Mouse (Mus musculus): ENCODE results near the gene Rps12-ps3. TPM values are rescaled to one million over a fixed set of nuclear protein-coding genes. Genes with fewer than 3 reads are reported as not detected.
A peak's percentile ranks its signal among the peaks of the same experiment; 100 is the strongest.

The Rps12-ps3 gene
- polyA plus RNA-seq, 1 experiment = 118 TPM

DNA sequence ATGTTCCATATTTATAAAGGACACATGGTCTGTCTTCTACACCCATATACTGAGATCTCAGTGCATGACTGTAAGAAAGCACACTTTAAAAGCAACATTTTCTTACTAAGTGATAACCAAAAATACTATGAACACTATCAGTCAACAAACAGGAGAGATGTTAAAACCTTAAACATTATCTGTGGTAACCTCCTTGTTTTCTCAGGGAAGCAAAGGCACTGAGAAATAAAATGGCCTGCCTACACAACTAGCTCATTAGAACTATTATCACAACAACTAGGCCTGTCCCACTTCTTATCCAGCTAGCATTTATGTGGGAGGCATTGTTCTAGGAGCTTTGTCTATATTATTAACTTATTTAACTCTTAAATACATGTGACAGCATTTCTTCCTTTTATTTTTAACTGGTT, 8.7 kb downstream of the Rps12-ps3 start:
- Histone ChIP-seq H3K27ac (ENCODE audit: insufficient read depth, low read length) (no peak overlapping the region), H3K4me1 (ENCODE audit: control insufficient read depth, insufficient read depth, low read length) (no peaks in the 10 kb centered on the region), H3K4me3 (ENCODE audit: insufficient read depth, low read length) (no peak overlapping the region)
- no peak for TF ChIP-seq CTCF (IDR thresholded peaks at IDR 0.05; ENCODE audit: extremely low read depth, insufficient read depth, low read length)
- no peak for TF ChIP-seq POLR2A (IDR thresholded peaks at IDR 0.05; ENCODE audit: extremely low read depth, insufficient read depth, low read length)

DNA sequence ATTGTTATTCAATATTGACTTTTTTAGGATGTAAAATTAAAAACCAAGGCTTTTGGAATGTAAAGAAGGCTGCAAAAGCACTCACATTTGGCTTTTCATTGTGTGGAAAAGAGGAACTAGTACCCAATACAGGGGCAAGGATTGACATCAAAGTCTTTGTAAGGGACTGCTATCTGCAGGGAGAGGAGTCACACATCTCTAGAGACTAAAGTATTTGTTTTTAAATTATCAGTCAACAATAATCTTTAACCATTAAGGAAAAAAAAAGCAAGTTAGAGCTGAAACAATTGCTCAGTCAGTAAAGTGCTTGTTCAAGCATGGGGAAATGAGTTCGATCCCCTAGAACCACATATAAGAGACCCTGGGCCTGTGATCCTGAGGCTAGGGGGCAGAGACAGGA, 14.6 kb downstream of the Rps12-ps3 start:
- H3K4me1 ChIP-seq (ENCODE audit: control insufficient read depth, insufficient read depth, low read length) = no peaks in the 10 kb centered on the region
- H3K27ac ChIP-seq (ENCODE audit: insufficient read depth, low read length) = no peak overlapping the region
- H3K4me3 ChIP-seq (ENCODE audit: insufficient read depth, low read length) = no peak overlapping the region
- TF ChIP-seq CTCF (IDR thresholded peaks at IDR 0.05; ENCODE audit: extremely low read depth, insufficient read depth, low read length) = no peak
- no peak for TF ChIP-seq POLR2A (IDR thresholded peaks at IDR 0.05; ENCODE audit: extremely low read depth, insufficient read depth, low read length)

DNA sequence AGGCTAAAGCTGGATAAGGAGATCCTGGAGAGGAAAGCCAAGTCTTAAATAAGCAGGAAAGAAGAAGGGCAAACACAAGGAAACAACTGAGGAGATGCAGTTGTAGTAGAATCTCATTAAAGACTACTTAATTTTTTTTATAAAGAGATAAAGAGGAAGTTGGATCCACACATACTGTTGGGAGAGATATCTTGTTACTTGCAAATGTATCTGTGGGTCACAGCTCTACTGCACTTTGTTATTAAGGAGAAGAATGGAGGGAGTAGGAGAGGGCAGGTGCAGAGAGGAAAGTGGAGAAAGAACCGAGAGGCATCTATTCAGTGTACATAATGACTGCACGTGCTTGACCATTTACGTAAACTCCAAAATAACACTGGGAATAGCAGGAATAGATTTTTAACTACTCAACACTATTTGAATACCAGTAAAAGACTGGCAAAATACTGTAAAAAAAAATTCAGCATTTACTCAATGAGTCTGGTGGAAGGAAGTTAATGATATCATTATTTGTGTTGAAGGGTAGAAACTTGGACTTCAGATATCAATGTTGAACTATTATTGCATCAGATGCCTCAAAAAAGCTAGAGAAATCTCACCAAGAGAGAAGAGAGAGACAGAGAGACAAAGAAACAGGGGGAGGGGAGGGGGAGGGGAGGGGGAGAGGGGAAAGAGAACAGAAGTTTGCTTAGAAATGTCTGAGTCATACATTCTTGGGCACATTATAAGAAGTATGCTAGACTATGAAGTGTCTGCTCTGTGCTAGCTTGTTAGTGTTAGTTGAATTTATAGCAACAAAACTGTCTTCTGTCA, 16.0 kb downstream of the Rps12-ps3 start:
- no peak overlapping the region for H3K4me3 ChIP-seq (ENCODE audit: insufficient read depth, low read length)

DNA sequence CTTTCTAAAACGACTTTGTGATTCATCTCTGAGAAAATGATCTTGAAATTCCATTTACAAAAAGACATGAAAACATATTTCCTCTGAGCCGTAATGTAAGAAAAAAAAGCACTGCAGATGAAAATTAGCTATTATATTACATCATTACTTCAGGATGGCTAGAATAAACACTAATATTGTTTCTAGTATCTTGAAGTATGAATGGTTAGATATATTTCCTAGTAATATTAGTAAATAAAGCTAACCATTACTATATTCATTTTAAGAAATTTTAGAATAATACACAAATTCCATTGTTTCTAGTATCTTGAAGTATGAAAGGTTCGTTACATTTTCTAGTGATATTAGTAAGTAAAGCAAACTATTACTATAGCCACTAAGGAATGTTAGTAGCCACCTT, 17.8 kb downstream of the Rps12-ps3 start:
- H3K4me1 ChIP-seq (ENCODE audit: control insufficient read depth, insufficient read depth, low read length) = no peaks in the 10 kb centered on the region
- no peak overlapping the region for H3K4me3 ChIP-seq (ENCODE audit: insufficient read depth, low read length)
- no peak overlapping the region for H3K27ac ChIP-seq (ENCODE audit: insufficient read depth, low read length)
- TF ChIP-seq CTCF (IDR thresholded peaks at IDR 0.05; ENCODE audit: extremely low read depth, insufficient read depth, low read length) = no peak

More for the DNA sequence above, 16.0 kb downstream of the Rps12-ps3 start:
- no peaks in the 10 kb centered on the region for H3K4me1 ChIP-seq (ENCODE audit: control insufficient read depth, insufficient read depth, low read length)
- no peak overlapping the region for H3K27ac ChIP-seq (ENCODE audit: insufficient read depth, low read length)
- TF ChIP-seq POLR2A (IDR thresholded peaks at IDR 0.05; ENCODE audit: extremely low read depth, insufficient read depth, low read length) = no peak
- no peak for TF ChIP-seq CTCF (IDR thresholded peaks at IDR 0.05; ENCODE audit: extremely low read depth, insufficient read depth, low read length)

DNA sequence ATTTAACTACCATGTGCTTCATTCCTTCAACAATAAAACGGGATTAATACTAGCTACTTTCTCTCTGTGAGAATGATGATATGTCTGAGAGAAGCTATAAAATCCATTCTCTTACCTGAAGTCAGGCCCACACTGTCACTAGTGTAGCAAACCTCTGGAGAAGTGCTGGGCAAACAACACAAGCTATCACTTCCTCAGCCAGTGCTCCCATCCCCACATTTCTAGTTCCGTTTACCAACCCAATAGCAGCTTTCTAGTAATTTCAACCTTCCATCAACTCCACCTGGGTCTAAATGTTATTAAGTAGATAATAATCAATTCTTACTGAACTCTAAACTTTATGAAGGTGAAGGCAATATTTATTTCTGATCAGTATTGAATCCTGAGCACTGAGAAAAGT, 20.9 kb downstream of the Rps12-ps3 start:
- TF ChIP-seq POLR2A (IDR thresholded peaks at IDR 0.05; ENCODE audit: extremely low read depth, insufficient read depth, low read length) = no peak
- TF ChIP-seq CTCF (IDR thresholded peaks at IDR 0.05; ENCODE audit: extremely low read depth, insufficient read depth, low read length) = no peak
- Histone ChIP-seq H3K4me1 (ENCODE audit: control insufficient read depth, insufficient read depth, low read length) (no peaks in the 10 kb centered on the region; the same call in 1 of the 2 replicates), H3K27ac (ENCODE audit: insufficient read depth, low read length) (no peak overlapping the region), H3K4me3 (ENCODE audit: insufficient read depth, low read length) (peak overlapping the region; percentile 97; the same call in 1 of the 2 replicates)

DNA sequence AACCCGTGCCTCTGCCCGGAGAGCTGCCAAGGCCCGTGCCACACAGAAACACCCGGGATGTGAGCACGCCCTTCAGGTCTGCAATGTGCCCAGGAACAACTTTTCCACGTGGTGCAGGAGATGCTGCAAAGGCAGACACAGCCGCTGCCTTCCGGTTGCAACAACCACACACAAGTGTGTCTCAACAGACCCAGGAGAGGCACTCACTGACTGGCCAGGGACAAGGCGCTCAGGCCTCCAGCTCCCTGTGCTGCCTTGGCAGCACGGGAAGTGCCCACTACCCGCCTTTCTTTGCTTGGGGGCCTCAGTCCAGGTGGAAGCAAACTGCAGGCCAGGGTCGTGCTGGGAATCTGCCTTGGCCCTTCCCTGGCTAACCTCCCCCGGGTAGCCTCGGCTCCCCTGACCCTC, 22.2 kb downstream of the Rps12-ps3 start:
- no peak for TF ChIP-seq CTCF (IDR thresholded peaks at IDR 0.05; ENCODE audit: extremely low read depth, insufficient read depth, low read length)
- no peak for TF ChIP-seq POLR2A (IDR thresholded peaks at IDR 0.05; ENCODE audit: extremely low read depth, insufficient read depth, low read length)
- Histone ChIP-seq H3K27ac (ENCODE audit: insufficient read depth, low read length) (no peak overlapping the region), H3K4me1 (ENCODE audit: control insufficient read depth, insufficient read depth, low read length) (no peaks in the 10 kb centered on the region; the same call in 1 of the 2 replicates), H3K4me3 (ENCODE audit: insufficient read depth, low read length) (peak overlapping the region; percentile 97)

DNA sequence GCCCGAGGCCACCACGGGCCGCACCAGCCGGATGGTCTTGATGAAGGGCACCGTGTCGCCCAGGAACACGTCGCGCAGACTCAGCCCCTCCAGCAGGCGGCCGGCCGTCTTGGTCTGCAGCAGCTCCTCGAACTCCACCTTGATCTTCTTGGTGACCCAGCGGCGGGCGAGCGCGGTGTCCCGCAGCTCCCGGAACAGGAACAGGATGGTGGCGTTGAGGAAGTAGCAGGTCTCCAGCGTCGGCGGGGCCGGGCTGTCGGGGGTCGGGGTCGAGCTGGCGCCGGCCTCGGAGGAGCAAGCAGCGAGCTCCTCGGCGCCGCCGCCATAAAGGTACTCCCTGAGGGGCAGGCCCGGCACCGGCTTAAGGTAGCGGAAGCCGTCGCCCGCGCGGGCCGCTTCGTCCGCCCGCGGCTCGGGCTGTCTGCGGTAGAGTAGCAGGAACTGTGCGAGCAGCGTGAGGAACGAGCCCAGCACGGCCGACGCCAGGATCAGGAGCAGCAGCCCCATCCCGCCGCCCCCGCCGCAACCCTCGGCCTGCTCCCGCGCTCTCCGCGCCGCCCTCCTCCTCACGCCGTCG, 23.1 kb downstream of the Rps12-ps3 start:
- Histone ChIP-seq H3K4me3 (ENCODE audit: insufficient read depth, low read length) (peak overlapping the region; percentile 97), H3K27ac (ENCODE audit: insufficient read depth, low read length) (peak overlapping the region; percentile 92), H3K4me1 (ENCODE audit: control insufficient read depth, insufficient read depth, low read length) (no peaks in the 10 kb centered on the region; the same call in 1 of the 2 replicates)
- no peak for TF ChIP-seq POLR2A (IDR thresholded peaks at IDR 0.05; ENCODE audit: extremely low read depth, insufficient read depth, low read length)
- TF ChIP-seq CTCF (IDR thresholded peaks at IDR 0.05; ENCODE audit: extremely low read depth, insufficient read depth, low read length) = no peak

DNA sequence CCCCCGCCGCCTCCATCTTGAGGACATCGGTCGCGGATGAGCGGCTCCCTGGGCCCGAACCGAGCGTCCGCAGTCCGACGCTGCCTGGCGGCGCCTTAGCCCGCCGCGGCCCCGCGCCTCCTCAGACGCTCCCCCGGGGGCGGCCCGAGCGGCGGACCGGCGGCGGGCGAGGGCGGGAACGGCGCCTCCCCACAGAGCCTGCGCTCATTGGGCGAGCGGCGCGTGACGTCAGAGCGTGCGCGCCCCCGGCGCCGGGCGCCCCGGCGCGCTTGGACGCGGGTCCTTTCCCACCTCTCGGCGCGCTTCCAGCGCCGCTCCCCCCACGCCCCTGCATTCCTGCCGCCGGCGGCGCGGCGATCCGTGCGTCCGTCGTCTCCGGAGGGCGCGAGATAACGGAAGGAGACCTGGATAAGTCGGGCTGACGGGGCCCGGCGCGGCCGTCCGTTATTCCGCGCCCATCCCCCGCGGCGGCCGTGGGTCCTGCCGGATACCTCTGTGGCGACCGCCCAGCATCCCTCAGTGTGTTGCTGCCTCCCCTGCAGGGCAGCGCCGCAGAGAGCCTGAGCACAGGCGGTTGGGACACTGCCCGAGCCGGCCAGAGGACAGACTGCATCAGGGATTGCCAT, 23.7 kb downstream of the Rps12-ps3 start, which contains the start of gene Pdzd8:
Gene Pdzd8 (minus strand): TSS at position 123 of the 626 bp plus-strand sequence.
- H3K27ac ChIP-seq (ENCODE audit: insufficient read depth, low read length) = peak within 1 kb of the TSS; percentile 92
- TF ChIP-seq CTCF (IDR thresholded peaks at IDR 0.05; ENCODE audit: extremely low read depth, insufficient read depth, low read length) = no peak
- peak; percentile 49; the same call in 1 of the 2 replicates for TF ChIP-seq POLR2A (IDR thresholded peaks at IDR 0.05; ENCODE audit: extremely low read depth, insufficient read depth, low read length)

DNA sequence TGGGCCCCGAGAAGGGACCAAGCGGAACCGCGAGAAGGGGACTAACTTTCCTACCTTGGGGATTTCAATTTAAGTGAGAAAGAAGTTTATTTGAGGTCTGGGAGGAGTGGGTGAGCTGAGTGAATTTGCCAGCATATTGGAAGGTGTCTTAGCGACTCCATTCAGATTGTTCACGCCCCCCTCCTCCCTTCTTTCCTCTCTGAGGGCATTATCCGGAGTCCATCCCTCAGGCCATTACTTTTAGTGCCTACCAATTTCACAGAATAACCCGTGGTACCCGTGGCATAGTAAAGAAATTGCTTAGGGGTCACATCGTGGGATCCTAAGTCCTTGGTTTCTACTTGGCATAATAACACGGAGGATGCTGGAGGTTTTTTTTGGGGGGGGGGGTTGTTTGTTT, 24.2 kb downstream of the Rps12-ps3 start:
- Histone ChIP-seq H3K4me1 (ENCODE audit: control insufficient read depth, insufficient read depth, low read length) (no peaks in the 10 kb centered on the region; the same call in 1 of the 2 replicates), H3K27ac (ENCODE audit: insufficient read depth, low read length) (no peak overlapping the region), H3K4me3 (ENCODE audit: insufficient read depth, low read length) (peak overlapping the region; percentile 97)
- TF ChIP-seq POLR2A (IDR thresholded peaks at IDR 0.05; ENCODE audit: extremely low read depth, insufficient read depth, low read length) (no peak), CTCF (IDR thresholded peaks at IDR 0.05; ENCODE audit: extremely low read depth, insufficient read depth, low read length) (no peak)

More for the DNA sequence above, 23.7 kb downstream of the Rps12-ps3 start, which contains the start of gene Pdzd8:
- peak within 1 kb of the TSS; percentile 97 for H3K4me3 ChIP-seq (ENCODE audit: insufficient read depth, low read length)
- no peaks in the 10 kb centered on the region; the same call in 1 of the 2 replicates for H3K4me1 ChIP-seq (ENCODE audit: control insufficient read depth, insufficient read depth, low read length)
